Mouse (Mus musculus): ENCODE results near the gene Bcar3. TPM values are rescaled to one million over a fixed set of nuclear protein-coding genes. Genes with fewer than 3 reads are reported as not detected.

The Bcar3 gene
- total RNA-seq, 2 experiments from 2014 or later: 8.4 to 9.3 TPM

DNA sequence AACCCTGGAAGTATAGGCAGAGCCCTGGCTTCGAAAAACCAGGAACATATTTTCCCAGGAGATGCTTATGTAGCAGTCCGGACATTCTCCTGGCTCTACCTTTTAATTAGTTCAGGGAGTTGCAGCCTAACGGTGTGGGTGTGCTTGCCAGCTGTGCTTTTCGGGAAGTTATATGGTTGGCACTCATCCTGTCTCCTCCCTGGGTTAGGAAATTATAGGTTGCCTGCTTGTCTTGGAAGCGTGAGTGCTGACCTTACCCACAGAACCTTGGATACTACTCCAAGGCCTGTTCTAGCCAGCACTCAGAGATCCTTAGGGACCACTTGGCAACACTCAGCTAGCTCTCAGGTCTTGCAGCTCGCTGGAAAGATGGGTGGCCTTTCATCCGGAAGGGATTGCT lies 40.0 kb downstream of the Bcar3 start:
- no peak for DNase-seq (ENCODE audit: extremely low spot score in 1 of 2, low spot score in 1 of 2)

DNA sequence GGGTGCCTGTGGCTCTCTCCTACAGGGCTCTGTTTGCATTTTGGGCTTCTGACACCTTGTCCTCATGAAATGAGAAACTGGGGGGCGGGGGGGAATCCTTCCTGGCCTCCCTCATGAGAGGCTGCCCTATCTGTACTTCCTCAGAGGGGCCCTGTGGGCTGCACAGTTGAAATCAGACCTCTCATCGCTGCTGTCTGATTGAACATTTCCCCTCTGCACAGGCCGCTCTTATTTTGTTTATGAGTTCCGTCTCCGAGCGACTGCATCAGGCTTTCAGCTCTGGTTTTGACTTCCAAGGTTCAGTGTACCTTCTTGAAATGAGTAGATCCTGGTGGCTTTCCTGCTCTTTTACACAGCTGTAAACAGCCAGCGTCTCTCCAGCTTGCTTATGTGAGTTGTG lies 40.4 kb downstream of the Bcar3 start:
- no peak for DNase-seq (ENCODE audit: extremely low spot score in 1 of 2, low spot score in 1 of 2)

DNA sequence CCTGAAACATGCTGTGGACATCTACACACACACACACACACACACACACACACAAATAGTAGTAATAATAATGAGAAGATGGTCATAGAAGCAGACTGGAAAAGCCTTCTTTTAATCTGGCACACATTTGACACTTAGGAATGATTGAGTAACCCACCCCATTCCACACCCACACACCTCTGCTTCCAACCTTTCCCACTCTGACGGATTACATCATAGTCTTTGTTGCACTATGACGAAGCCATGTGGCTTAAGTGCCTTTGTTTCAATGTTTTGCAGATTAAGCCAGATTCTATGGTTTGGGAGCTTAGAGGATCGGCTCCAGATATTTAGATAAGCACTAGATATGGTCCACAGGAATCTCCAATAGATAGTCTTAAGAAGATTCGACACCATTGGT lies 42.1 kb downstream of the Bcar3 start:
- no peak for DNase-seq (ENCODE audit: extremely low spot score in 1 of 2, low spot score in 1 of 2)

DNA sequence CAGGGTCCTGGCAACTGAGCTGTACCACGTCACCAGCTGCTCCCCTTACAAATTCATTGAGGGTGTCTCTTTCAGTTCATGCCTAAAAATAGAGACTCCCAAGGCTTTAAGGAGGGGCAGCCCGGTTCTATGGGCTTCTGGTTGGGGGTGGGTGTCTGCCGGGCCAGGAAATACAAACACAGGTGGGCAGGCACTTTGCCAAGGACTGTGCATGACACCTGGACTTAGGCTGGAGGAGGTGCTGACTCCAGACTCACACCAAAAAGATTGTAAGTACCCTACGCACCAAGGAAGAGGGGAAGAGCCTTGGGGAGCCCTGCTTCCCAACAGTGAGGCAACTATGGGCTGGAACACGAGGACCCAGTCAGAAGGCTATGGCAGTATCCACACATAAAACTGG lies 44.1 kb downstream of the Bcar3 start:
- no peak for DNase-seq (ENCODE audit: extremely low spot score in 1 of 2, low spot score in 1 of 2)

- no peak for DNase-seq (ENCODE audit: extremely low spot score in 1 of 2, low spot score in 1 of 2)
Observed at GRCm38 (mm10) chr3:122338897-122339296, 45.0 kb downstream of the Bcar3 start.

DNA sequence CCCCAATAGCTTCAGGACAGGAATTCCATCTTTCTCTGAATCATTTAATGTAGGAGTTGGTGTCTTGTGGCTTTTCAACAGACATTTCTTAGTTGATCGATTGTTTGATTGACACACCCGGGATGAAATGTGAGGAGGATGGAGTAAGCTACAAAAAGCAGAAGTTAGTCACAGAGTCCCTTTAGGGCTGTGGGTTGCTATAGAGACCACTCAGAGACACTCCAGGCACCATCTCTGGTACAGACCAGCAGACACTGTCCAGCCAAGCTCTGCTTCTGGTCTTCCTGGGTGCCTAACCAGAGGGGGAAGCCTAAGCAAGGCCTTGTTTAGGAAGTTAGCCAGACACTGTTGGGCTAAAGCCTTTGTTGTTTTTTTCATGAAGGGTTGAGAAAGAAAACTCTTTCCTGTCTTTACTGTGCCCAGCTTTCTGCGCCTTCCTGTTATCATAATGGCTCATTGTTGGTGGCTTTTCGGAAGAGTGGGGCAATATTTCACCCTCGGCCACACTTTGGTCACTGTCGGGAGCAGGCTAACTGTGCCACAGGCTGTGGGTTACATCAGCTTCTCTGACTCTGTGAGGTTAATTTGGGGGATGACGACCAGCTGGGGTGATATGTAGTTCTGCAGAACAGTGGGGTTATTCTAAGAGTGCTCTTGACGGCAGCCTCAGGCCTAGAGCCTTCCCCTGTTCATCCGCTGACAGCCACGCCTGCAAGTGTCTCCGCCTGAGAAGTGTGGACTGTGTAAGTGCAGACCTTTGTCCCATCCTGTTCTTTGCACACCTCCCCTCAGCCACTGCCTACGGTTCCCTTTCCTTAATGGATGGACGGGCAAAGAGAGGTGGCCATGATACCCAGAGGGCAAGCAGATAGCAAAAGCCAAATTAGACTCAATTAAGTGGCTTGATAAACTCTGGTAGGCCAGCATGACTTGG lies 46.5 kb downstream of the Bcar3 start:
- no peak for DNase-seq (ENCODE audit: extremely low spot score in 1 of 2, low spot score in 1 of 2)

GRCm38 (mm10) chr3:122343437-122343853 lies 49.5 kb downstream of the Bcar3 start:
- DNase-seq (ENCODE audit: extremely low spot score in 1 of 2, low spot score in 1 of 2): no peak

DNA sequence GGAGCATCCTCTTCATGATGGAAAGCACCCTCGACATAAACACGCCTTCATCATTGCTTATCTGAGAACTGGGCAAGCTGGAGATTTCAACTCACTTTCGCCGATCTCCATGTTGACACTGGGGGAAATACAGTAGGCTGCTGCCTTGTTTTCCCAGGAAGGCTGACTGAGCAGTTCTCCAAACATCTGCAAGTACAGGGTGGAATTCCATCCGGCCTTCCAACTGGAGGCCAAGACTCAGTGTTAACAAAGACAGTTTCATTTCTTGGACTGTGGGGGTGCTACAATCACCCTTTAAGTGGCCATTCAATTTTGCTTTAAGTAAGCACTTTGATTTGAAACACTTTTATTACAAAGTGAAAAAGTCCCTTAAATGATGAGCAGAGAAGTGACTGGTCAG lies 50.4 kb downstream of the Bcar3 start:
- no peak for DNase-seq (ENCODE audit: extremely low spot score in 1 of 2, low spot score in 1 of 2)

DNA sequence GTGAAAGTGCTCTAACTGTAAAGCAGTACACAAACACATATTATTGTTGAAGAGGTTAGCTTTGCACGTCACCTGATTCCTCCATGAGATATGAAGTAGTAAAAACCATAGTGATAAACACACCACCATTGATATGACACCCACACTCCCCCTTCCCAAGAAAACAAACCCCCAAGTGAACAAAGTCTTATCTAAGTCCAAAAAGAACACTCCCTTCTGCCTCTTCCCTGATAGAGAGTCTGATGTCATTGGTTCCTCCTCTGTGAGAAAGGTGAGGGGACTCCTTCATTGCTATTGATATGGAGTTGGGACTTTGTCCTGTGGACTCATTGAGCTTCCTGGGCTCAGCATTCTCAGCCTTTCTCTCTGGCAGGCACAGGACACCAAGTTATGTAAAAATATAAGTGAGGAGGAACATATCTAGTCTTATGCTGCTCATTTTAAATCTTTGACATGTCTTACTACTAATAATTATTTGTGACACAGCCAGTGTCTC lies 52.1 kb downstream of the Bcar3 start:
- no peak for DNase-seq (ENCODE audit: extremely low spot score in 1 of 2, low spot score in 1 of 2)

GRCm38 (mm10) chr3:122346600-122346999 lies 52.7 kb downstream of the Bcar3 start:
- no peak for DNase-seq (ENCODE audit: extremely low spot score in 1 of 2, low spot score in 1 of 2)

- DNase-seq (ENCODE audit: extremely low spot score in 1 of 2, low spot score in 1 of 2): no peak
Observed at GRCm38 (mm10) chr3:122348677-122349076, 54.7 kb downstream of the Bcar3 start.

- DNase-seq (ENCODE audit: extremely low spot score in 1 of 2, low spot score in 1 of 2): no peak
Observed at GRCm38 (mm10) chr3:122352801-122353200, 58.9 kb downstream of the Bcar3 start.

- DNase-seq (ENCODE audit: extremely low spot score in 1 of 2, low spot score in 1 of 2): no peak
Observed at GRCm38 (mm10) chr3:122359426-122359825, 65.5 kb downstream of the Bcar3 start.

DNA sequence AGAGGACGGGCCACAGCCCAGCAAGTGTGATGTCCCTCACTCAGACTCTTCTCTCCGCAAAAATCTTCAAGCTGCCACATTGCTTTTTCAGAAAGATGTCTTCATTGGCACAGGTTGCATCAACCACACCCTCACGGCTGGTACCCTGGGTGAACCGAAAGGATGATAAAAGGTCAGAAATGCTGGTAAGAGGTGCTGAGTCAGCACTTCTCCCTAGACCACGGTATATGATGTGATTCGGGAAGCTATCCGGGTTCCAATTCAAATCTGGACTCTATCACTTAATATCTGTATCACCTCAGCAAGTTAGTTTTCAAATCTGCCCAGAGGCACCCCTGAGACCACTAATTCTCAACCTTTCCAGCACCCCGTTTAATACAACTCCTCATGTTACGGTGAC lies 66.0 kb downstream of the Bcar3 start:
- DNase-seq (ENCODE audit: extremely low spot score in 1 of 2, low spot score in 1 of 2): no peak

DNA sequence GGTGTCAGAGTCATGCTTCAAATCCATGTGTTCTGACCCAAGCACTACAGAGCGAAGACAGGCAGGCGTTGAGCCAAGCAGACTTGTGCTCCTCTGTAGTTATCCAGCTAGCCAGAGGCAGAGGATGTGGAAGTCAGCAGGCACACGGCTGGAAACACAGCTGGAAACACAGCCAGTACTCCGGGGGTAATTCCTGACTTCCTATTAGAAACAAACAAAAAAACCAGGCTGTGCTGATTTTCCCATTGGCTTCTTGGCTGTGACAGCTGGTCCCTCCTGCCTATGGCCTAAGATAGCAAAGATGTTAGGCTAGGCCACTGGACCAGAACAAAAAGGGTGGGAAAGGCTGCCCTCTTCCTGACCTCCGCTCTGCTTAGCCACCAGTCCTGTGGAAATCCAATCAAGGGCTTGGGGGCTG lies 66.8 kb downstream of the Bcar3 start:
- DNase-seq (ENCODE audit: extremely low spot score in 1 of 2, low spot score in 1 of 2): no peak

GRCm38 (mm10) chr3:122362719-122363118 lies 68.8 kb downstream of the Bcar3 start:
- DNase-seq (ENCODE audit: extremely low spot score in 1 of 2, low spot score in 1 of 2): no peak

- DNase-seq (ENCODE audit: extremely low spot score in 1 of 2, low spot score in 1 of 2): no peak
Observed at GRCm38 (mm10) chr3:122364565-122364964, 70.6 kb downstream of the Bcar3 start.

DNA sequence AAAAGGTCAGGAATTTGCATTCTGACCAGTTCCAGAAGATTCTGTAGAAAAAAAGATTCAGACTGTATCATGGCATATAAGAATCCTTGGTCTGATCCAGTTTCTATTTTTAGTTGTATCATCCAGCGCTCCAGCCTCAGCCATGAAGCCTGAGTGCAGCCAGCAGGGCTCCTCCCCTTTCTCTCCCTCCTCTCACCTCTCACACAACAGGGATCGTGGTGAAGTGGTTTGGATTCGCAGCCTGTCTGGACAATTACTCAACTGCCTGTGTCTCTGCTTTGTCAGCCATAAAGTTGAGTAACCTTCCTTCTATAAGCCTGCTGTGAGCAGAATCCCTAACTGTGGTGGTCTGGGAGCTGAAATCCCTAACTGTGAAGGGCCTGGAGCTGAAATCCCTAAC lies 71.4 kb downstream of the Bcar3 start:
- DNase-seq (ENCODE audit: extremely low spot score in 1 of 2, low spot score in 1 of 2): no peak

DNA sequence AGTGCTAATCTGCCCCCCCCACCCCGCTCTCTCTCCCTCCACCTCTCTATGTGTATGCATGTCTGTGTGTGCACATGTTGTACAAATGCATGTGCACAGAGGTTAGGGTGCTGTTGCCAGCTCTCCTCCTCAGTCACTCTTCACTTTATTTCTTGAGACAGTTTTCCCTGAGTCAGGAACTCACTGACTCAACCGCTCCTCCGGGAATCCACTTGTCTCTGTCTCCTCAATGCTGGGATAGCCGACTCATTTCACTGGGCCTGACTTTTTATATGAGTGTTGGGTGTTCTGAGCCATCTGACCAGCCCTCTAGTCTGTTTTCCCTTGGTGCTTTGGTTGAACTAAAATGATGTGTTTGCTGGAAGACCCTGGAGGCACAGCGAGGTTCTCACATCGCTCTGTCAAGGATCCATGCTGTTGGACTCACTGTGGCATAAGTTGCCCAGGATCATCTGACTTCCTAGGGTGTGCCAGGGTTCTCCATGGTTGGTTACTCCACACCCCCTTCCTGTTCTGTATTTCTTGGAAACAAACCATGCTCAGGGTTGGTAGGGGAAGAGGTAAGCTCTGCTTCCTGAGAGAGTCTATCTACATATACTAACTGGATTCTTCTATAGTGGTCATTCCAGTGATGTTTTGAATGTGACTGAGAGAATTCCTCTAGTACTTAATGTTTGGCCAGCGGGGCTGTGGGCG lies 77.9 kb downstream of the Bcar3 start:
- DNase-seq (ENCODE audit: extremely low spot score in 1 of 2, low spot score in 1 of 2): no peak

DNA sequence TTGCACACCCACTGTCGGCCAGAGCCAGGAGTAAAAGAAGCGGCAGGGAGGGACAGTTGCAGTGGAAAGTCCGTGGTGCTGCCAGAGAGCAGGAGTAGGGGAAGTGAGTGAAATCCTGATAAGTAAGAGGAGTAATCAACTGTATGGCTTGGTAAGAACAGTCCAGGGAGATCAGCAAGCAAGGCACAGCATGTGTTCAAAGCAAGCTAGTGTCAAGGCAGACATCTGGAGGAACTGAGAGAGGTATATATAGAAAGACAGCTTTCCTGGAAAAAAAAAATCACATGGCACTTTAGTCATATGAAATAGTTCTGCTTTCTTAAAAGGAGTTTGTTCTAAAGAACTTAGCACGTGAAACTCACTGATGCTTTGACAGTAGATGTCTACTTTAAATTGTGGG lies 78.7 kb downstream of the Bcar3 start:
- DNase-seq (ENCODE audit: extremely low spot score in 1 of 2, low spot score in 1 of 2): no peak

DNA sequence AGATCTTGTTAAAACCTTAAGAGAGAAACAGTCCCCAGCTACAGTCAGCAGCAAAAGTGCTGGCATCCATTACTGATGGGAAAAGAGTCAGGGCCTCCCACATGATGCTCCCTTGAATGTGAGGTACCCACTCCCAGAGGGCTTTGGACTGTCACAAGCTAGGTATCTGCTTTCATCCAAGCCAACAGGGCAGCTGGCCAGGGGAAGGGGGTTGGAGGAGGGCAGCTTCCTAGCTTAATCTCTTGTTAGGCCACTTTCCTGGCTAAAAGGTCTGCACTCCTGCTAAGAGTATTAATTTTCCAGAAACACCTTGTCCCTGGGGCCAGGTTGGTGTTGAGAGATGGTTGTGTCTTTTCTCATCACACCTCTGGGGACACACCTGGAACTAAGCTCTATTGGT lies 82.1 kb downstream of the Bcar3 start:
- DNase-seq (ENCODE audit: extremely low spot score in 1 of 2, low spot score in 1 of 2): no peak

DNA sequence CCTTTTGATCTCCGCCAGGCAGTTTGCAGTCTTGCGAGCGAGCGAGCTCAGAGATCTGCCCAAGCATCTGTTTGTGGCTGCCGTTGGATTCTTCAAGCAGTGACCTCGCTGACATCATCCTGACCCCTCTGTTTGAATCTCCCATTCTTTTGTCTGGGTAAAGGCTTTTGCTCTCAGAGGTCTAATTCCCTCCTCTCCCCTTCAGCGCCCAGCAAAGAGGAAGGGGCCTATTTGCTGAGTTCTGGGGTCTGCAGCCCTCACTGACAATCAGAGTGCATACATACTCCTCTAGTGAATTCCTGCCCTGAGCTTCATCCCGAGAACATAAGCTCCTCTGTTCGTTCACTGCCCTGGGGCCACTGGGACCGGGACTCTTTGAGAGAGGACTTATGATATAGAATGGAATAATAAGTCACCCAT lies 82.5 kb downstream of the Bcar3 start:
- DNase-seq (ENCODE audit: extremely low spot score in 1 of 2, low spot score in 1 of 2): no peak

Data from layer of hippocampus, postnatal 25 days (tissue).